Mouse (Mus musculus): ENCODE results near the gene Hpf1.

DNA sequence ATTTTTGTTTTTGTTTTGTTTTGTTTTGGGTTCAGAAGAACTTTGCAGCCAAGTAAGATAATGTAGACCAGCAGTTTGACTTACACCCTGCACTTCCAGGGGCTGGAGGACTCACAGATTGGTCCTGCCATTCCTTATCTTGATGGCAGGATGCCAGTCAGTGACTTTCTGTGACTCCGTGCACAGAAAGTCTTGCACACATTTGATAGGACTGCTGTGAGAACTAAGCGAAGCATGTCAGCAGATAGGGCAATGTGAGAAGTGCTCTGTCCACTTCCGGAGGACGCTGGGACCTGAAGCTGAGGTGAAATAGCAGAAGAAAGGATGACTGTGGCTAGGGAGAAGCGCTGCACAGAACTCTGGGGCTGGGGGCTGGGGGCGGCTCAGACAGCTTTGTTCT is 5.7 kb downstream of the Hpf1 start:
- TF ChIP-seq POLR2A (IDR thresholded peaks at IDR 0.05; ENCODE audit: insufficient read depth, low read depth, low read length) (no peak), EP300 (IDR thresholded peaks at IDR 0.05; ENCODE audit: insufficient read depth, low read depth, low read length) (0 out of 2 replicates have a peak, but pooled peaks have one; percentile 42), CTCF (IDR thresholded peaks at IDR 0.05) (no peak)
